Mouse (Mus musculus): Measurements from ENCODE around the gene Pygo2.

Gene Pygo2

GRCm38 (mm10) chr3:89456726-89457665, 27.0 kb downstream of the Pygo2 start:
- DNase-seq (ENCODE audit: low read depth, low spot score) = peak; percentile 92

GRCm38 (mm10) chr3:89458372-89458964, 28.5 kb downstream of the Pygo2 start:
- DNase-seq (ENCODE audit: low read depth, low spot score) = no peak

GRCm38 (mm10) chr3:89458965-89459807, 29.2 kb downstream of the Pygo2 start:
- peak; percentile 98 for DNase-seq (ENCODE audit: low read depth, low spot score)

GRCm38 (mm10) chr3:89468268-89468667, 38.3 kb downstream of the Pygo2 start:
- DNase-seq (ENCODE audit: low read depth, low spot score) = no peak

GRCm38 (mm10) chr3:89472280-89472679, 42.3 kb downstream of the Pygo2 start:
- DNase-seq (ENCODE audit: low read depth, low spot score) = no peak

- no peak for DNase-seq (ENCODE audit: low read depth, low spot score)
Measured at GRCm38 (mm10) chr3:89473838-89474237, 43.8 kb downstream of the Pygo2 start.

GRCm38 (mm10) chr3:89479055-89479454, 49.0 kb downstream of the Pygo2 start:
- no peak for DNase-seq (ENCODE audit: low read depth, low spot score)

- DNase-seq (ENCODE audit: low read depth, low spot score) = peak; percentile 75
Measured at GRCm38 (mm10) chr3:89481488-89481887, 51.5 kb downstream of the Pygo2 start.

GRCm38 (mm10) chr3:89482249-89482648, 52.2 kb downstream of the Pygo2 start:
- no peak for DNase-seq (ENCODE audit: low read depth, low spot score)
